Mouse (Mus musculus) megakaryocyte, embryonic 14.5 days (primary cell): ENCODE data around the gene Rgmb. TPM values are rescaled to one million over a fixed set of nuclear protein-coding genes. Genes with fewer than 3 reads are reported as not detected.

Experiments
- H3K27me3 ChIP-seq: replicated peaks from 2 replicates; pipeline ENCODE3; 2012; ENCODE audit warnings: inconsistent platforms
- H3K36me3 ChIP-seq: replicated peaks from 2 replicates; pipeline ENCODE3; 2012; ENCODE audit warnings: low read length, inconsistent platforms, mixed read lengths
- H3K4me1 ChIP-seq: 2 replicates; pipeline ENCODE4 v1.6.1; 2012; ENCODE audit warnings: inconsistent platforms
- H3K4me3 ChIP-seq: replicated peaks from 2 replicates; pipeline ENCODE3; 2012; ENCODE audit warnings: moderate library complexity, mild to moderate bottlenecking, inconsistent platforms
- H3K9me3 ChIP-seq: 2 replicates; pipeline ENCODE4 v1.6.1; 2012; ENCODE audit warnings: inconsistent platforms
- FLI1 ChIP-seq: IDR thresholded peaks from 2 replicates; pipeline ENCODE4 v1.6.1; 2012; ENCODE audit warnings: low read length, inconsistent platforms, mixed read lengths
- GATA1 ChIP-seq: IDR thresholded peaks from 3 replicates; pipeline ENCODE4 v1.6.1; 2012; ENCODE audit warnings: mixed read lengths, low read length, inconsistent platforms, borderline replicate concordance
- polyA plus RNA-seq: library from polyadenylated mRNA; stranded (reverse); fragments of >175 nt; gene quantifications from 2 replicates; pipeline ENCODE4 v1.2.3, GENCODE M21; 2012; ENCODE audit warnings: low replicate concordance; ENCODE audit not compliant: insufficient read depth

Gene Rgmb
- polyA plus RNA-seq, 1 experiment, result 0.28 TPM

DNA sequence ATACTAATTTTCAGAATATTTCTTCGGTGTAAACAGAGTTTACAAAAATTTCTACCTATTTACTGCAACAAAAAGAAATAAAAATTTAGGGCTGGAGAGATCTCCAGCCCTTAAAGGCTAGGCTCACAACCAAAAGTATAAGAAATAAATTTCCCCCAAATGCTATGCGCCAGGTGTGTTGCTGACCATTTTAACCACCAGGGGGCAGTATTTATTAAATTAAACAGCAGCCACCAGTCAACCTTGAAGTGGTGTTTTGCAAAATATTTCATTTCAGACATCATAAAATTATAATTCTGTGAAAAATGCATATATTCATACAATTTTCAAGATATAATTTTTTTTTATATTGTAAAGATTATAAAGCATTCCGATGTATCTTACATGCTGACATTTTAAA, 43.8 kb downstream of the Rgmb start:
- Histone ChIP-seq H3K9me3 (peaks cover 4% of the 10 kb centered on the region), H3K4me3 (no peak overlapping the region), H3K27me3 (peaks cover 3% of the 10 kb centered on the region), H3K4me1 (peaks cover 5% of the 10 kb centered on the region), H3K36me3 (no peaks in the 10 kb centered on the region)
- no peak for TF ChIP-seq FLI1
- TF ChIP-seq GATA1, result no peak

GRCm38 (mm10) chr17:15777979-15778378, 52.9 kb downstream of the Rgmb start:
- TF ChIP-seq FLI1, result no peak
- no peak for TF ChIP-seq GATA1
- Histone ChIP-seq H3K4me3 (no peak overlapping the region), H3K4me1 (peaks cover 9% of the 10 kb centered on the region), H3K9me3 (no peaks in the 10 kb centered on the region), H3K36me3 (peaks cover under 1% of the 10 kb centered on the region), H3K27me3 (no peaks in the 10 kb centered on the region)

- TF ChIP-seq FLI1 (no peak), GATA1 (no peak)
- peaks cover 9% of the 10 kb centered on the region for H3K4me1 ChIP-seq
- peaks cover 12% of the 10 kb centered on the region for H3K36me3 ChIP-seq
- H3K4me3 ChIP-seq, result no peak overlapping the region
- H3K27me3 ChIP-seq, result no peaks in the 10 kb centered on the region
- no peaks in the 10 kb centered on the region for H3K9me3 ChIP-seq
Observed at GRCm38 (mm10) chr17:15776349-15776748, 54.5 kb downstream of the Rgmb start.

GRCm38 (mm10) chr17:15774565-15775215, 56.1 kb downstream of the Rgmb start:
- H3K9me3 ChIP-seq, result no peaks in the 10 kb centered on the region
- no peak for TF ChIP-seq FLI1
- TF ChIP-seq GATA1, result no peak
- H3K27me3 ChIP-seq, result no peaks in the 10 kb centered on the region
- H3K36me3 ChIP-seq, result peaks cover 29% of the 10 kb centered on the region
- H3K4me3 ChIP-seq, result no peak overlapping the region
- H3K4me1 ChIP-seq, result peaks cover 9% of the 10 kb centered on the region

DNA sequence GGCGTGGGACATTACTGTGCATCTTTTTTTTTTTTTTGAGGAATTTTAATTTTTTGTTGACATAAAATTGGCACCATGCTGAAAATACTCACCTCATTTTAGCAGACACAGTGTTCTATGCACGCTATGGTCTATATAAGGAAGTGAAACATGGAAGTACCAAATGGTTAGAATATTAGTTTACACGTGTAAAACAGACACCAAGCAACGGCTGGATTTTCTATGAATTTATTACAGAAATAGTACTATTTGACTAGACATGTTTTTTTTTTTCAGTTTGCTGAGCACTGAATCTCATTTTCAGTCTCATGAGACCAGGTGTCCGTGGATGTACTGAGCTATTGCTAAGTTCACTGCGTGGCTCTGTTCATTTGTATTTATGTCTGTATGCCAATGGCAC, 56.9 kb downstream of the Rgmb start:
- Histone ChIP-seq H3K4me3 (no peak overlapping the region), H3K9me3 (no peaks in the 10 kb centered on the region), H3K27me3 (no peaks in the 10 kb centered on the region), H3K36me3 (peaks cover 36% of the 10 kb centered on the region), H3K4me1 (peaks cover 9% of the 10 kb centered on the region)
- no peak for TF ChIP-seq FLI1
- no peak for TF ChIP-seq GATA1

GRCm38 (mm10) chr17:15769081-15769724, 61.6 kb downstream of the Rgmb start:
- peaks cover 82% of the 10 kb centered on the region for H3K36me3 ChIP-seq
- TF ChIP-seq FLI1 (no peak), GATA1 (no peak)
- H3K9me3 ChIP-seq, result no peaks in the 10 kb centered on the region
- H3K4me1 ChIP-seq, result no peaks in the 10 kb centered on the region
- H3K27me3 ChIP-seq, result no peaks in the 10 kb centered on the region
- H3K4me3 ChIP-seq, result no peak overlapping the region

- Histone ChIP-seq H3K36me3 (peaks cover 93% of the 10 kb centered on the region), H3K27me3 (no peaks in the 10 kb centered on the region), H3K4me3 (no peak overlapping the region), H3K4me1 (no peaks in the 10 kb centered on the region), H3K9me3 (no peaks in the 10 kb centered on the region)
- no peak for TF ChIP-seq FLI1
- TF ChIP-seq GATA1, result no peak
Observed at GRCm38 (mm10) chr17:15761191-15761590, 69.6 kb downstream of the Rgmb start.

Other genes starting within 250 kb of the Rgmb start
- gene Chd1, start 126.1 kb downstream of the Rgmb start, polyA plus RNA-seq, result 9.0 and 40.3 TPM in 2 replicates